Mouse (Mus musculus) heart, adult 2 months (tissue): ENCODE measurements at regions not wholly inside any gene's neighbourhood (a gene's known extent, or its start where the extent isn't known, plus 50 kb on each side); places are given as distances from the start of the nearest gene placed in this dataset.

Experiments used
- CTCF ChIP-seq: fragments of 200-600 bp; IDR thresholded peaks from 2 replicates; pipeline ENCODE4 v1.8.1; 2022; ENCODE audit warnings: antibody characterized with exemption, mild to moderate bottlenecking, moderate library complexity
- EP300 ChIP-seq: fragments of 200-500 bp; IDR thresholded peaks from 2 replicates; pipeline ENCODE4 v1.6.1; 2011; ENCODE audit warnings: low read depth, low read length, control low read depth; ENCODE audit not compliant: insufficient read depth
- POLR2A ChIP-seq: fragments of 200-500 bp; IDR thresholded peaks from 2 replicates; pipeline ENCODE4 v1.6.1; 2011; ENCODE audit warnings: mild to moderate bottlenecking, low read depth, low read length, control low read depth; ENCODE audit not compliant: insufficient read depth

GRCm38 (mm10) chr1:157937800-157938348, 418.3 kb downstream of the Brinp2 start:
- TF ChIP-seq CTCF (no peak), POLR2A (no peak), EP300 (no peak)
